Mouse (Mus musculus) MEL (cell line): ENCODE data around the gene B3galnt2. TPM values are rescaled to one million over a fixed set of nuclear protein-coding genes. Genes with fewer than 3 reads are reported as not detected.
A peak's percentile ranks its signal among the peaks of the same experiment; 100 is the strongest.

Experiments
- DNase-seq: peaks from one replicate; pipeline ENCODE4 v3.0.0; 2011; ENCODE audit warnings: low read depth, low spot score
- H3K27ac ChIP-seq: 2 replicates; pipeline ENCODE4 v1.5.1; 2012; ENCODE audit warnings: low read depth, mild to moderate bottlenecking, control low read depth, low read length, moderate library complexity; ENCODE audit not compliant: control insufficient read depth
- H3K27me3 ChIP-seq, 2 experiments: fragments of 150-350 bp in 1 of 2; sonication (generic) in 1 of 2; 2 replicates each; pipeline ENCODE4 v1.6.1; 2012; ENCODE audit warnings: low read length in 2 of 2, mild to moderate bottlenecking in 2 of 2, improper control_type of control experiment in 1 of 2, moderate library complexity in 1 of 2; ENCODE audit not compliant: insufficient read depth in 2 of 2, control insufficient read depth in 1 of 2
- H3K36me3 ChIP-seq, 2 experiments: 2 replicates each; pipeline ENCODE4 v1.6.1; 2012 to 2014; ENCODE audit warnings: low read length in 2 of 2, improper control_type of control experiment in 1 of 2, inconsistent platforms in 1 of 2, mild to moderate bottlenecking in 1 of 2; ENCODE audit not compliant: insufficient read depth in 2 of 2, control insufficient read depth in 1 of 2
- H3K4me1 ChIP-seq, 2 experiments: fragments of 150-350 bp in 1 of 2; sonication (generic) in 1 of 2; 2 replicates each; pipeline ENCODE4 v1.6.1; 2012; ENCODE audit warnings: low read length in 2 of 2, improper control_type of control experiment in 1 of 2, mild to moderate bottlenecking in 1 of 2; ENCODE audit not compliant: insufficient read depth in 2 of 2, control insufficient read depth in 1 of 2
- H3K4me3 ChIP-seq, 2 experiments: fragments of 150-350 bp in 1 of 2; sonication (generic) in 1 of 2; 2 replicates each; pipeline ENCODE4 v1.5.1; 2012; ENCODE audit warnings: low read depth in 2 of 2, low read length in 2 of 2, mild to moderate bottlenecking in 2 of 2, moderate library complexity in 2 of 2, control low read depth in 1 of 2, improper control_type of control experiment in 1 of 2; ENCODE audit not compliant: control insufficient read depth in 1 of 2, insufficient read depth in 1 of 2
- H3K79me2 ChIP-seq: 2 replicates; pipeline ENCODE4 v1.6.1; 2012; ENCODE audit warnings: mild to moderate bottlenecking, low read length, moderate library complexity; ENCODE audit not compliant: control insufficient read depth, poor library complexity, insufficient read depth
- H3K9ac ChIP-seq: 2 replicates; pipeline ENCODE4 v1.6.1; 2012; ENCODE audit warnings: low read depth, mild to moderate bottlenecking, control low read depth, low read length, moderate library complexity; ENCODE audit not compliant: control insufficient read depth, poor library complexity, severe bottlenecking
- H3K9me3 ChIP-seq: fragments of 150-350 bp; sonication (generic); replicated peaks from 2 replicates; pipeline ENCODE4 v1.6.1; 2012; ENCODE audit warnings: mild to moderate bottlenecking, low read length, improper control_type of control experiment, moderate library complexity; ENCODE audit not compliant: insufficient read depth
- BHLHE40 ChIP-seq: IDR thresholded peaks from 2 replicates; pipeline ENCODE4 v1.6.1; 2012; ENCODE audit warnings: low read depth, mild to moderate bottlenecking, inconsistent platforms, low read length, improper control_type of control experiment, borderline replicate concordance
- CHD1 ChIP-seq: IDR thresholded peaks from 2 replicates; pipeline ENCODE4 v1.6.1; 2012; ENCODE audit warnings: low read depth, mild to moderate bottlenecking, inconsistent platforms, low read length, improper control_type of control experiment
- CHD2 ChIP-seq: IDR thresholded peaks from 2 replicates; pipeline ENCODE4 v1.6.1; 2011; ENCODE audit warnings: low read length, improper control_type of control experiment
- E2F4 ChIP-seq: IDR thresholded peaks from 2 replicates; pipeline ENCODE4 v1.6.1; 2011; ENCODE audit warnings: low read depth, low read length, improper control_type of control experiment, borderline replicate concordance
- ELF1 ChIP-seq: IDR thresholded peaks from 2 replicates; pipeline ENCODE4 v1.6.1; 2014; ENCODE audit warnings: low read depth, mild to moderate bottlenecking, inconsistent platforms, low read length, improper control_type of control experiment, moderate library complexity
- EP300 ChIP-seq, 2 experiments: IDR thresholded peaks; 2 replicates each; pipeline ENCODE4 v1.6.1; 2011; ENCODE audit warnings: improper control_type of control experiment in 2 of 2, low read length in 2 of 2, low read depth in 1 of 2, mild to moderate bottlenecking in 1 of 2
- GABPA ChIP-seq: IDR thresholded peaks from 2 replicates; pipeline ENCODE4 v1.6.1; 2012; ENCODE audit warnings: low read depth, mild to moderate bottlenecking, inconsistent platforms, low read length, improper control_type of control experiment, moderate library complexity
- GATA1 ChIP-seq: IDR thresholded peaks from 2 replicates; pipeline ENCODE4 v1.6.1; 2011; ENCODE audit warnings: low read depth, low read length, improper control_type of control experiment
- MAX ChIP-seq: IDR thresholded peaks from 2 replicates; pipeline ENCODE4 v1.6.1; 2011; ENCODE audit warnings: low read length, improper control_type of control experiment
- MXI1 ChIP-seq: IDR thresholded peaks from 2 replicates; pipeline ENCODE4 v1.6.1; 2011; ENCODE audit warnings: mild to moderate bottlenecking, low read depth, low read length, improper control_type of control experiment
- MYB ChIP-seq: IDR thresholded peaks from 2 replicates; pipeline ENCODE4 v1.6.1; 2011; ENCODE audit warnings: mild to moderate bottlenecking, low read depth, low read length, improper control_type of control experiment
- NRF1 ChIP-seq: IDR thresholded peaks from 2 replicates; pipeline ENCODE4 v1.6.1; 2014; ENCODE audit warnings: low read depth, mild to moderate bottlenecking, inconsistent platforms, low read length, improper control_type of control experiment, moderate library complexity; ENCODE audit not compliant: poor library complexity, insufficient read depth, severe bottlenecking
- POLR2AphosphoS5 ChIP-seq: IDR thresholded peaks from 2 replicates; pipeline ENCODE4 v1.6.1; 2012; ENCODE audit warnings: low read depth, borderline replicate concordance, mild to moderate bottlenecking, inconsistent platforms, low read length, moderate library complexity, mixed read lengths
- RAD21 ChIP-seq: IDR thresholded peaks from 2 replicates; pipeline ENCODE4 v1.6.1; 2011; ENCODE audit warnings: mild to moderate bottlenecking, low read depth, low read length, improper control_type of control experiment
- SIN3A ChIP-seq: IDR thresholded peaks from 2 replicates; pipeline ENCODE4 v1.6.1; 2012; ENCODE audit warnings: low read length, improper control_type of control experiment, inconsistent platforms
- TAL1 ChIP-seq: IDR thresholded peaks from 2 replicates; pipeline ENCODE4 v1.6.1; 2012; ENCODE audit warnings: mild to moderate bottlenecking, inconsistent platforms, low read length, moderate library complexity, mixed read lengths
- TBP ChIP-seq: IDR thresholded peaks from 2 replicates; pipeline ENCODE4 v1.8.0; 2011; ENCODE audit warnings: low read depth, low read length, improper control_type of control experiment
- TCF12 ChIP-seq: IDR thresholded peaks from 2 replicates; pipeline ENCODE4 v1.6.1; 2014; ENCODE audit warnings: low read depth, mild to moderate bottlenecking, inconsistent platforms, low read length, improper control_type of control experiment, moderate library complexity
- USF1 ChIP-seq: IDR thresholded peaks from 2 replicates; pipeline ENCODE4 v1.6.1; 2014; ENCODE audit warnings: low read depth, mild to moderate bottlenecking, inconsistent platforms, low read length, improper control_type of control experiment, moderate library complexity
- USF2 ChIP-seq, 2 experiments: IDR thresholded peaks; 2 replicates each; pipeline ENCODE4 v1.6.1; 2011 to 2012; ENCODE audit warnings: improper control_type of control experiment in 2 of 2, low read length in 2 of 2, borderline replicate concordance in 1 of 2, inconsistent platforms in 1 of 2, low read depth in 1 of 2, mild to moderate bottlenecking in 1 of 2; ENCODE audit not compliant: insufficient read depth in 1 of 2
- ZC3H11A ChIP-seq: IDR thresholded peaks from 2 replicates; pipeline ENCODE4 v1.6.1; 2012; ENCODE audit warnings: low read depth, mild to moderate bottlenecking, inconsistent platforms, low read length, improper control_type of control experiment
- ZMIZ1 ChIP-seq: IDR thresholded peaks from 2 replicates; pipeline ENCODE4 v1.6.1; 2012; ENCODE audit warnings: low read depth, mild to moderate bottlenecking, inconsistent platforms, low read length, improper control_type of control experiment, moderate library complexity
- polyA plus RNA-seq, 2 experiments: library from polyadenylated mRNA; stranded (reverse) in 1 of 2; unstranded in 1 of 2; fragments of >175 nt in 1 of 2; fragments of >200 nt in 1 of 2; gene quantifications; 2 replicates each; pipeline versions ENCODE4 v1.2.1 to v1.2.4; 2012; ENCODE audit warnings: low replicate concordance in 2 of 2, low read depth in 1 of 2; ENCODE audit not compliant: insufficient read length in 2 of 2, insufficient read depth in 1 of 2, missing spikeins in 1 of 2
- total RNA-seq: library from RNA; depleted of rRNA; stranded (reverse); fragments of 300-350 nt; gene quantifications from 2 replicates; pipeline ENCODE4 v1.2.3, GENCODE M21; 2012

B3galnt2 gene
- total and polyA plus RNA-seq, 3 experiments, result 61.7 to 73.8 TPM; not detected in 1

DNA sequence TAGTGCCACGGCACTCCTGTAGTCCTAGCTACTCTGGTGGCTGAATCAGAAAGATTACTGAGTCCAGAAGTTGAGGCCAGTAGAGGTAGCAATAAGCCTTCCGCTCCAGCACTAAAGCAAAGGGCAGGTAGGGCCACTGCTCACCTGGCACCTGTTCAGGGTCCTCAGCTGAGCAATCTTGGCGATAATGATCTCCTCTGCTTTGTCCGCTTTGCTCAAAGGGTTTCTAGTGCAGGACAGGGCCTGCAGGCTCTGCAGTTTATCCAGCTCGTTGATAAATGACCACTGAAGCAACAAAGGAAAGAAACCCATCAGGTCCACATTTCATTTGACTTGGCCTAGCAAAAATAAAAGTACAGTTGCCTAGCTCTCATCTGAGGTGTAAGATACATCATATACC is 50.7 kb downstream of the B3galnt2 start:
- Histone ChIP-seq H3K4me3 (no peak overlapping the region), H3K9me3 (no peaks in the 10 kb centered on the region), H3K9ac (no peak overlapping the region), H3K27ac (no peak overlapping the region), H3K79me2 (no peaks in the 10 kb centered on the region), H3K27me3 (no peaks in the 10 kb centered on the region), H3K4me1 (no peaks in the 10 kb centered on the region), H3K36me3 (peaks cover 0 to 41% of the 10 kb centered on the region in 2 experiments; a peak in 2 of 4 replicates)
- no peak for TF ChIP-seq E2F4
- TF ChIP-seq MXI1, result no peak
- TF ChIP-seq POLR2AphosphoS5, result no peak
- no peak for TF ChIP-seq USF1
- TF ChIP-seq ELF1, result no peak
- no peak for TF ChIP-seq SIN3A
- no peak for TF ChIP-seq MAX
- DNase-seq, result no peak

DNA sequence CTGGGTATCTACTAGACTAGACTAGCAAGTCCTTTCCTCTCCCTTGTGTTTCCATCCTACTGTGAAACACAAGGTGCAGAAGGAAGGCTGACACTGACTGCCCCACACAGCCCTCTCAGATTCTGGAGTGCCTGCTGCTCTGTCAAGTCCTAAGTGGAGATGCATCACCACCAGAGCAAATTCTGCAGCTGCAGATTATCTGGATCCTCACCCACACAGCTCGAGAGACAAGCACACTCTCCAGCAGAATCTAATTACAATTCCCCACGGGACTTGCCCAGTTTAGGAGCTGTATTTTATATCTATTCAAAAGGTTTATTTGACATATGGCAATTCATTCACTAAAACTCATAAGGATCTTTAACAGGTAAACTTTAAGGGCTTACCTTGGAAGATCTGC is 51.8 kb downstream of the B3galnt2 start:
- H3K4me1 ChIP-seq, result peaks cover 1 to 2% of the 10 kb centered on the region in 2 experiments
- no peak for TF ChIP-seq CHD1
- TF ChIP-seq ELF1, result no peak
- no peak for TF ChIP-seq RAD21
- no peak for TF ChIP-seq E2F4
- TF ChIP-seq TAL1, result no peak
- 0 out of 2 replicates have a peak, but pooled peaks have one; percentile 22 for TF ChIP-seq ZMIZ1
- no peak for TF ChIP-seq USF2 (IDR thresholded peaks at IDR 0.05; ENCODE audit: borderline replicate concordance in 1 of 2, insufficient read depth in 1 of 2, low read depth in 1 of 2, low read length in 2 of 2)
- no peak for TF ChIP-seq MXI1
- TF ChIP-seq, all 39 proteins: peak for 1
- Histone ChIP-seq H3K36me3 (peaks cover 0 to 39% of the 10 kb centered on the region in 2 experiments; a peak in 2 of 4 replicates), H3K27ac (no peak overlapping the region), H3K9ac (no peak overlapping the region), H3K79me2 (no peaks in the 10 kb centered on the region), H3K4me3 (no peak overlapping the region), H3K9me3 (no peaks in the 10 kb centered on the region), H3K27me3 (no peaks in the 10 kb centered on the region)
- DNase-seq, result no peak

DNA sequence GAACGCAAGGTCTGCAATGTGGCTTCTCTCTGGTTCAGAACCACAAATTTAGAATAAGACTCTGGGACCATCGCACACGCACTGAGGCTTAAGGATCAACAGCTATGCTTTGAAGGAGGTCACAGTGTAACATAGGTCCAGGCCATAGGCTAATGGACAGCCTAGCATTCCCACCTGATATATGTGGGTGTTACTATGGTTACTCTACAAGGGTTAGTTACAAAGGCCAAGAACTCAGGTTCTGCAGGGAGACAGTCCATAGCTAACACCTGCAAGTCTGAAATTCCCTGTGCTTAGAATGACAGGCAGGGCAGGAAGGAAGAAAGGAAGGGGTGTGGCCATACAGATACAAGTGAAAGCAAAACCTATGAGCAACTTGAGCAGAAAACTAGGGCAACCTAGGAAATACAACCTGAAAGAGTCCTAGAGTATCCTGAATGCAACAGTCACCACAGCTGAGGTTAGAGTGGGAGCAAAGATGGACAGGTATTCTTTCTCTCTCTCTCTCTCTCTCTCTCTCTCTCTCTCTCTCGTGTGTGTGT is 57.3 kb downstream of the B3galnt2 start:
- H3K27me3 ChIP-seq, result no peaks in the 10 kb centered on the region
- H3K79me2 ChIP-seq, result no peaks in the 10 kb centered on the region
- H3K4me3 ChIP-seq, result no peak overlapping the region
- no peak for TF ChIP-seq GABPA
- no peak for TF ChIP-seq SIN3A
- no peak for TF ChIP-seq MAX
- no peak for TF ChIP-seq RAD21
- TF ChIP-seq TBP, result no peak
- no peak for TF ChIP-seq EP300 (IDR thresholded peaks at IDR 0.05; ENCODE audit: low read depth in 1 of 2, low read length in 2 of 2)
- TF ChIP-seq BHLHE40, result no peak
- no peak for TF ChIP-seq TCF12
- no peak for TF ChIP-seq ZC3H11A
- no peak for TF ChIP-seq USF1
- TF ChIP-seq CHD2, result no peak
- no peak for TF ChIP-seq MYB
- TF ChIP-seq NRF1, result no peak
- TF ChIP-seq GATA1, result no peak
- no peak overlapping the region for H3K9ac ChIP-seq
- DNase-seq, result no peak
- H3K36me3 ChIP-seq, result peaks cover 5 to 25% of the 10 kb centered on the region in 2 experiments
- no peaks in the 10 kb centered on the region for H3K9me3 ChIP-seq
- H3K4me1 ChIP-seq, result peaks cover 5 to 7% of the 10 kb centered on the region in 2 experiments
- no peak overlapping the region for H3K27ac ChIP-seq
